Mouse (Mus musculus) bone marrow, adult 2 months (tissue): ENCODE results near the gene Ppm1g.
"Not testable (repeated sequence)": the region's sequence is repeated elsewhere in the genome, so short reads cannot be mapped to it uniquely, and the experiment has no call there.

Source experiments
- CTCF ChIP-seq: fragments of 200-500 bp; IDR thresholded peaks from 2 replicates; pipeline ENCODE4 v1.5.1; 2011; ENCODE audit warnings: low read length, control low read depth; ENCODE audit not compliant: control insufficient read depth, insufficient read depth
- POLR2A ChIP-seq: fragments of 200-500 bp; IDR thresholded peaks from 2 replicates; pipeline ENCODE4 v1.6.1; 2011; ENCODE audit warnings: low read depth, mild to moderate bottlenecking, control low read depth, low read length, borderline replicate concordance; ENCODE audit not compliant: control insufficient read depth

GRCm38 (mm10) chr5:31216554-31216953 lies 3.9 kb downstream of the Ppm1g start:
- not testable (repeated sequence) for TF ChIP-seq CTCF, POLR2A
